Mouse (Mus musculus): ENCODE measurements around the gene St6galnac4. TPM values are rescaled to one million over a fixed set of nuclear protein-coding genes. Genes with fewer than 3 reads are reported as not detected.
A peak's percentile ranks its signal among the peaks of the same experiment; 100 is the strongest.

The St6galnac4 gene
- polyA plus RNA-seq, 1 experiment from 2014 or later: 18.7 TPM

DNA sequence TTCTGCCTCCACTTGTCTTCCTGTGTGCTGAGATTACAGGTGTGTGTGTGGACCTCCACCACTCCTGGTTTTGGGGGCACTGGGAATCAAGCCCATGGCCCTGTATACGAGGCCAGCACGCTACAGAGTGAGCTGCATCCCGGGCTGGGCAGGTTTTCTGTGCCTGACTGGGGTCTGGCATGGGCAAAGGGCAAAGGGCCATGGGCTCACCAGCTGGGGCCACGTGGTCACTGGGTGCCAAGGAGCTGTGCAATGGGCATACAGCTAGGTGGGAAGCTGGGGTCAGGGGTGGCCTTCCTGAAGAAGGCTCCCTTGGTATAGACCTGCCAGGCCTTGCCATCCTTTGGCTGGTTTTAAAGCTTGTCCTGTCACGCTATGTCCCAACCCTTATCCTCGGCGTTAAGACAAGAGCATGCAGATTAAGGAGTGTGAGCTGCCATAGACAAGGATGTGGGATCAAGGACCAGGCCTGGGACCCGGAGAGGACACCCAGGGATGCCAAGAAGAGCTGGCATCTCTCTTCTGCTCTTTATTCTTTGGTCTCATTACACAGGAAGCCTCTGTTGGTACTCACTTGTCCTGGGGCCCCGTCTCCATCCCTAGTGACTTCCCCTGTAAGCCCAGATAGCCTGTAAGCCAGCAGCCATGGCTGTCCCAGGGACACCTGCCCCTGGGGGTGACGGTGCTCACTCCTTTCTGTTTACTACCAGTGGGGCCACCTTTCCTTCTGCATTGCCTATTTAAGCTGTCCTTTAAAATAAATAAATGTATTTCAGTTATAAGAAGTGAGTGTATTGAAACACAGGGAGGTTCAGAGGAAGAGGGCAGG, 47.6 kb downstream of the St6galnac4 start:
- Histone ChIP-seq H3K36me3 (ENCODE audit: control insufficient read depth, insufficient read depth, low read length) (peaks cover 9% of the 10 kb centered on the region; the same call in 1 of the 2 replicates), H3K4me2 (ENCODE audit: low read length) (no peak overlapping the region), H3K27me3 (replicated peaks; ENCODE audit: control insufficient read depth, insufficient read depth, low read length) (no peaks in the 10 kb centered on the region), H3K9ac (ENCODE audit: low read length) (no peak overlapping the region), H3K9me3 (replicated peaks; ENCODE audit: control insufficient read depth, low read length) (no peaks in the 10 kb centered on the region), H3K27ac (ENCODE audit: low read depth, low read length) (no peak overlapping the region), H3K4me3 (ENCODE audit: low read depth, low read length) (no peak overlapping the region), H3K4me1 (ENCODE audit: control insufficient read depth, insufficient read depth, low read length) (0 out of 2 replicates have a peak, but pooled peaks cover 2% of the 10 kb centered on the region)
- DNase-seq (ENCODE audit: low spot score) (no peak), ATAC-seq (no peak)
- 85% methylated on average over 10 of the region's 10 CpGs for WGBS

DNA sequence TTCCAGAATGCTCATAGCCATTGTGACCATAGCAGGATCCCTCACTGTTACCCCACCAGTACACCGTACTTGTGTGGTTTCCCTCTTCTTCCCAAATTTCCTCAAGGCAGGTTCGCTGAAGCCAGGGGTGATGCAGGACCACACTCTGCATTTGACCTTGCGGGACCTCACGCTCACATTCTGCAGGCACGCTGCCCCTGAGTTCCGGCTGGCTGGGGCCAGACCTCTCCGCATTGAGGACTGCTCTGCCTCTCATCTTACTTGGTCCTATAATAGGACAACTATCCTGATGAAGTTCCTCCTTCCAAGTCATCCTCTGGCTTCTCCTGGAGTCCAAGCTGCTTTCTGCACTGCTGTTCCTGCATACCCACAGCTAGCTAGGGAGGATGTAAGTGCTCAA, 49.7 kb downstream of the St6galnac4 start:
- 92% methylated on average over 7 of the region's 7 CpGs for WGBS
- no peak for DNase-seq (ENCODE audit: low spot score)
- ATAC-seq: no peak
- Histone ChIP-seq H3K27ac (ENCODE audit: low read depth, low read length) (no peak overlapping the region), H3K4me2 (ENCODE audit: low read length) (no peak overlapping the region), H3K4me3 (ENCODE audit: low read depth, low read length) (no peak overlapping the region), H3K36me3 (ENCODE audit: control insufficient read depth, insufficient read depth, low read length) (peaks cover 9% of the 10 kb centered on the region; the same call in 1 of the 2 replicates), H3K9me3 (replicated peaks; ENCODE audit: control insufficient read depth, low read length) (no peaks in the 10 kb centered on the region), H3K27me3 (replicated peaks; ENCODE audit: control insufficient read depth, insufficient read depth, low read length) (no peaks in the 10 kb centered on the region), H3K4me1 (ENCODE audit: control insufficient read depth, insufficient read depth, low read length) (no peaks in the 10 kb centered on the region), H3K9ac (ENCODE audit: low read length) (no peak overlapping the region)

DNA sequence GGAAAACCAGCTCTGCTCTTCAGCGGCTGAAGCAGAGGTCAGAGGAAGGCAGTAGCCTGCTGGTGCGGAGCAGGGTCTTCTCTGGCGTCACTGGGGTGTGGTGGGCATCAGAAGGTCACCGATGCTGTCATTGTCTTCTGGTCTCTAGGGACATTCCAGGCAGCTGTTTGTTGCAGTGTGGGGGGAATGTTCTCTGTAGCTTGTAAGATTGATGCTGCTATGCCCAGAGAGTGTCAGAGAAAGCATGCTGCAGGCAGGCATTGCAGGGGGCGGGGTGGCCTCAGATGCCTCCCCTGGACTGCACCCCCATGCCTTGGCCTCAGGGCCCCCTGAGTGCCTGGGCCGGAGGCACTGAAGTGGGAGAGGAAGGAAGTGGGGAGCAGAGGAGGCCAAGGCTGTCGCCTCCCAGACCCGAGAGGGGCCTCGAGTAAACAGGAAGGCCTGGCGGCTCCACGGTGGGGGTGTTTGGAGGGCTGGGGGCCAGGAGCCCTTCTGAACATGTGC, 50.9 kb downstream of the St6galnac4 start:
- H3K27me3 ChIP-seq (replicated peaks; ENCODE audit: control insufficient read depth, insufficient read depth, low read length): no peaks in the 10 kb centered on the region
- H3K27ac ChIP-seq (ENCODE audit: low read depth, low read length): 0 out of 2 replicates have a peak overlapping the region, but pooled peaks have one; percentile 9
- ATAC-seq (no peak), DNase-seq (ENCODE audit: low spot score) (no peak)
- H3K36me3 ChIP-seq (ENCODE audit: control insufficient read depth, insufficient read depth, low read length): peaks cover 9% of the 10 kb centered on the region; the same call in 1 of the 2 replicates
- WGBS: 58% methylated on average over 11 of the region's 11 CpGs
- no peaks in the 10 kb centered on the region for H3K9me3 ChIP-seq (replicated peaks; ENCODE audit: control insufficient read depth, low read length)
- H3K4me2 ChIP-seq (ENCODE audit: low read length): no peak overlapping the region
- H3K4me1 ChIP-seq (ENCODE audit: control insufficient read depth, insufficient read depth, low read length): no peaks in the 10 kb centered on the region
- peak overlapping the region; percentile 17; the same call in 1 of the 2 replicates for H3K9ac ChIP-seq (ENCODE audit: low read length)
- no peak overlapping the region for H3K4me3 ChIP-seq (ENCODE audit: low read depth, low read length)

DNA sequence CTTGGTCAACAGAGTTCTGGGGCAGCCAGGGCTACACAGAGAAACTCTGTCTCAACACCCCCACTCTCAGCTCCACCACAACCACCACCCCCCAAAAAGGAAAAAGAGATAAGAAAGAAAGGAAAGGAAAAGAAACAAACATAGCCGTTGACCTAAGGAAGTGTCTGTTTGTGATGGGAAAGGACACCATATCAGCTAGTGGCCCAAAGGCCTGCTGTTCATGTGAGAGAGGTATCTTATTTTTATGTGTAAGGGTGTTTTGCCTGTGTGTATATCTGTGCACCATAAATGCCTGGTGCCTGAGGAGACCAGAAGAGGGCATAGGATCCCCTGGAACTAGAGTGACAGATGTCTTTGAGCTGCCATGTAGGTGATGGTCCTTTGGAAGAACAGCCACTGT, 52.7 kb downstream of the St6galnac4 start:
- H3K4me1 ChIP-seq (ENCODE audit: control insufficient read depth, insufficient read depth, low read length): no peaks in the 10 kb centered on the region
- no peaks in the 10 kb centered on the region for H3K27me3 ChIP-seq (replicated peaks; ENCODE audit: control insufficient read depth, insufficient read depth, low read length)
- WGBS: 100% methylated on average over 1 of the region's 1 CpGs
- no peaks in the 10 kb centered on the region for H3K9me3 ChIP-seq (replicated peaks; ENCODE audit: control insufficient read depth, low read length)
- no peak overlapping the region for H3K9ac ChIP-seq (ENCODE audit: low read length)
- H3K4me2 ChIP-seq (ENCODE audit: low read length): no peak overlapping the region
- no peak overlapping the region for H3K27ac ChIP-seq (ENCODE audit: low read depth, low read length)
- H3K36me3 ChIP-seq (ENCODE audit: control insufficient read depth, insufficient read depth, low read length): no peaks in the 10 kb centered on the region
- no peak for ATAC-seq
- H3K4me3 ChIP-seq (ENCODE audit: low read depth, low read length): no peak overlapping the region
- no peak for DNase-seq (ENCODE audit: low spot score)

DNA sequence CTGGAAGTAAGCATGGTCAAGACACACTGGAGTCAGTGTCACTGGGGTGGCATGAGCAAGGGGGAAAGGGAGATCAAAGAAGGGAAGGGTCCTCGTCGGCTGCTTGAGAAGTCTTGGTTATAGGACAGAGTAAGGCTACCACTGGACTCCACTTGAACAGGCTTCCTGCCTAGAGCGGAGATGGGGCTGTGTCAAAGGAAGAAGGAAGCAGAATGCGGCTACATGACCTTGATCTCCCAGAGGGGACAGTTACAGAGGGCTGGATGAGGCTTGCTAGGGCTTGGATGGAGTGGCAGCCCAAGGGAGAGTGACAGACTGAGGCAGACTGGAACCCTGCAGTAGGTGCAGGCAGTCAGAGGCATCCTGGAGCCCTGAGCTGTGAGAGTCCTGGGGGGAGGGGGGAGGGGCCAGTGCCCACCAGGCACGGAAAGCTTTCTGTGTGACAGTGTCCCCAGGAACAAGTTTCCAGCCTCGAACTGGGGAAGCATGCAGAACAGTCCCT, 53.7 kb downstream of the St6galnac4 start:
- no peaks in the 10 kb centered on the region for H3K9me3 ChIP-seq (replicated peaks; ENCODE audit: control insufficient read depth, low read length)
- H3K27ac ChIP-seq (ENCODE audit: low read depth, low read length): no peak overlapping the region
- H3K4me2 ChIP-seq (ENCODE audit: low read length): no peak overlapping the region
- no peaks in the 10 kb centered on the region for H3K4me1 ChIP-seq (ENCODE audit: control insufficient read depth, insufficient read depth, low read length)
- WGBS: 64% methylated on average over 6 of the region's 6 CpGs
- no peak overlapping the region for H3K4me3 ChIP-seq (ENCODE audit: low read depth, low read length)
- H3K36me3 ChIP-seq (ENCODE audit: control insufficient read depth, insufficient read depth, low read length): no peaks in the 10 kb centered on the region
- no peak for ATAC-seq
- no peak overlapping the region for H3K9ac ChIP-seq (ENCODE audit: low read length)
- no peak for DNase-seq (ENCODE audit: low spot score)
- no peaks in the 10 kb centered on the region for H3K27me3 ChIP-seq (replicated peaks; ENCODE audit: control insufficient read depth, insufficient read depth, low read length)

DNA sequence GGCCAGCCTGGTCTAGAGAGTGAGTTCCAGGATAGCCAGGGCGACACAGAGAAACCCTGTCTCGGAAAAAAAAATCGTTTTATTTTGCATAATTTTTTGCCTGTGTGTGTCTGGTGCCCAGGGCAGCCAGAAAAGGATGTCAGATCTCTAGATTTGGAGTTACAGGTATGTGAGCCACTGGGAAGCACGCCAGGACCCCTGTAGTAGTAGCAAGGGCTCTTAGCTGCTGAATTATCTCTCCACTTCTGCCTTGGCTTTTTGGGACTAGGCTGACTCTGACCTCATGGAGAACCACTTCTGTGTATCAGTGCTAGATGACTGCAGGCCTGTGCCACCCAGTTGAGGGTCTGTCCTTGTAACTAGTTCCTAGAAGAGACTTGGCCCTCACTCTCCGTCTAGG, 54.9 kb downstream of the St6galnac4 start:
- no peak for ATAC-seq
- no peak for DNase-seq (ENCODE audit: low spot score)
- H3K4me3 ChIP-seq (ENCODE audit: low read depth, low read length): no peak overlapping the region
- no peak overlapping the region for H3K4me2 ChIP-seq (ENCODE audit: low read length)
- no peaks in the 10 kb centered on the region for H3K4me1 ChIP-seq (ENCODE audit: control insufficient read depth, insufficient read depth, low read length)
- no peaks in the 10 kb centered on the region for H3K36me3 ChIP-seq (ENCODE audit: control insufficient read depth, insufficient read depth, low read length)
- no peak overlapping the region for H3K9ac ChIP-seq (ENCODE audit: low read length)
- H3K27me3 ChIP-seq (replicated peaks; ENCODE audit: control insufficient read depth, insufficient read depth, low read length): no peaks in the 10 kb centered on the region
- 80% methylated on average over 5 of the region's 5 CpGs for WGBS
- no peak overlapping the region for H3K27ac ChIP-seq (ENCODE audit: low read depth, low read length)
- no peaks in the 10 kb centered on the region for H3K9me3 ChIP-seq (replicated peaks; ENCODE audit: control insufficient read depth, low read length)

DNA sequence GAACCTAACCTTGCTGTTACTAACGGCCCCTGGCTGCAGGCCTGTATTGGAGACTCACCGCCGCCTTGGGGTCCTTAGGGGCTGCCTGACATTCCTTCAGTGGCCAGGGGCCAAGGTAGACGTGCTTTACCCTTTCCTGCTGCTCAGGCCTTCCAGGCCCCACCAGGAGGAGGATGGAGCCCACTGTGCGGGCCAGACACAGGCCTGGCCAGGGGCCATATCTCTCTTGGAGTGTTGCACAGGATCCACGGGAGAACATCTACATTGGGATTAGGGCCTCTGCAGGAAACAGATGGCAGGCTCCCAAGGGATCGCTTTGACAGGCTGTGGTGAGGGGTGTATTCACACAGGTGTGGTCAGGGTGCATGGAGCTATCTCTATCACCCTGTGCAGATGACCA, 55.9 kb downstream of the St6galnac4 start:
- 65% methylated on average over 7 of the region's 7 CpGs for WGBS
- Histone ChIP-seq H3K27ac (ENCODE audit: low read depth, low read length) (no peak overlapping the region), H3K9ac (ENCODE audit: low read length) (no peak overlapping the region), H3K4me1 (ENCODE audit: control insufficient read depth, insufficient read depth, low read length) (no peaks in the 10 kb centered on the region), H3K4me3 (ENCODE audit: low read depth, low read length) (no peak overlapping the region), H3K9me3 (replicated peaks; ENCODE audit: control insufficient read depth, low read length) (no peaks in the 10 kb centered on the region), H3K27me3 (replicated peaks; ENCODE audit: control insufficient read depth, insufficient read depth, low read length) (no peaks in the 10 kb centered on the region), H3K4me2 (ENCODE audit: low read length) (no peak overlapping the region), H3K36me3 (ENCODE audit: control insufficient read depth, insufficient read depth, low read length) (no peaks in the 10 kb centered on the region)
- no peak for ATAC-seq
- no peak for DNase-seq (ENCODE audit: low spot score)

DNA sequence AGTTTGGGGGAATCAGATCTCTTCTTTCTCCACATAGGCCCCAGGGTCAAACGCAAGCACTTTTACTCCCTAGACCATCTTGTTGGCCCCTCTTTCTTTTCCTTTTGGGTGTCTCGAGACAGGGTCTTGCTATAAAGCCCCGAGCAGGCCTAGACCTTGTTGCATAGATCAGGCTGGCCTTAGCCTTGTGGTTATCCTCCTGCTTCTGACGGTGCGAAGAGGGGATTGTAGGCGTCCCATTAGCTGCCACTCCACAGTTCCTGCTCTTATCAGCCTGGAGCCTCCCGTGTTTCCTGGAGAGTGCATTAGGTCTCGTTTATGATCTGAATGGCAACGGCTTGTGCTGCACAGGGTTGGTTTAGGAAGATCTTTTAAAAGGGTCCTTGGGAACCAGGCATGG, 57.2 kb downstream of the St6galnac4 start:
- no peak overlapping the region for H3K4me3 ChIP-seq (ENCODE audit: low read depth, low read length)
- no peaks in the 10 kb centered on the region for H3K4me1 ChIP-seq (ENCODE audit: control insufficient read depth, insufficient read depth, low read length)
- H3K9ac ChIP-seq (ENCODE audit: low read length): no peak overlapping the region
- DNase-seq (ENCODE audit: low spot score) (no peak), ATAC-seq (no peak)
- WGBS: 82% methylated on average over 9 of the region's 9 CpGs
- no peak overlapping the region for H3K4me2 ChIP-seq (ENCODE audit: low read length)
- no peaks in the 10 kb centered on the region for H3K27me3 ChIP-seq (replicated peaks; ENCODE audit: control insufficient read depth, insufficient read depth, low read length)
- no peak overlapping the region for H3K27ac ChIP-seq (ENCODE audit: low read depth, low read length)
- H3K36me3 ChIP-seq (ENCODE audit: control insufficient read depth, insufficient read depth, low read length): no peaks in the 10 kb centered on the region
- H3K9me3 ChIP-seq (replicated peaks; ENCODE audit: control insufficient read depth, low read length): no peaks in the 10 kb centered on the region

All from forebrain, embryonic 14.5 days (tissue).